Mouse (Mus musculus) CH12.LX (cell line): ENCODE measurements at regions not wholly inside any gene's neighbourhood (a gene's known extent, or its start where the extent isn't known, plus 50 kb on each side); places are given as distances from the start of the nearest gene placed in this dataset.

Experiments used
- CHD2 ChIP-seq: IDR thresholded peaks from 2 replicates; pipeline ENCODE4 v1.6.1; 2011; ENCODE audit warnings: low read length, improper control_type of control experiment
- CTCF ChIP-seq, 2 experiments: IDR thresholded peaks in 1 of 2; conservative IDR thresholded peaks in 1 of 2; 2 replicates each; pipeline ENCODE4 v1.5.1; 2011 to 2012; ENCODE audit warnings: low read depth in 2 of 2, low read length in 2 of 2, improper control_type of control experiment in 1 of 2, inconsistent platforms in 1 of 2, mild to moderate bottlenecking in 1 of 2, moderate library complexity in 1 of 2
- GABPA ChIP-seq: IDR thresholded peaks from 2 replicates; pipeline ENCODE4 v1.6.1; 2012; ENCODE audit warnings: low read depth, low read length, improper control_type of control experiment, inconsistent platforms; ENCODE audit not compliant: insufficient replicate concordance
- MAX ChIP-seq: IDR thresholded peaks from 2 replicates; pipeline ENCODE4 v1.6.1; 2011; ENCODE audit warnings: low read length, improper control_type of control experiment
- NRF1 ChIP-seq: IDR thresholded peaks from 2 replicates; pipeline ENCODE4 v1.6.1; 2014; ENCODE audit warnings: low read depth, mild to moderate bottlenecking, inconsistent platforms, low read length, improper control_type of control experiment, moderate library complexity
- POLR2AphosphoS2 ChIP-seq: IDR thresholded peaks from 2 replicates; pipeline ENCODE4 v1.6.1; 2011; ENCODE audit warnings: low read depth, low read length, improper control_type of control experiment
- USF1 ChIP-seq: IDR thresholded peaks from 2 replicates; pipeline ENCODE4 v1.6.1; 2014; ENCODE audit warnings: low read depth, mild to moderate bottlenecking, inconsistent platforms, low read length, improper control_type of control experiment
- ZC3H11A ChIP-seq: IDR thresholded peaks from 2 replicates; pipeline ENCODE4 v1.6.1; 2012; ENCODE audit warnings: low read depth, mild to moderate bottlenecking, inconsistent platforms, low read length, improper control_type of control experiment

GRCm38 (mm10) chr14:17478963-17479362 lies 181.1 kb upstream of the Thrb start:
- TF ChIP-seq MAX (no peak), NRF1 (no peak), ZC3H11A (no peak), CTCF (conservative IDR thresholded peaks at IDR 0.05 in 1 of 2, IDR thresholded peaks at IDR 0.05 in 1 of 2; ENCODE audit: low read depth in 2 of 2, low read length in 2 of 2) (no peak), USF1 (no peak), CHD2 (no peak), GABPA (no peak), POLR2AphosphoS2 (no peak)
